Mouse (Mus musculus) heart, adult 2 months (tissue): ENCODE data around the gene Mctp1.

Experiments
- CTCF ChIP-seq: fragments of 200-600 bp; IDR thresholded peaks from 2 replicates; pipeline ENCODE4 v1.8.1; 2022; ENCODE audit warnings: antibody characterized with exemption, mild to moderate bottlenecking, moderate library complexity
- POLR2A ChIP-seq: fragments of 200-500 bp; IDR thresholded peaks from 2 replicates; pipeline ENCODE4 v1.6.1; 2011; ENCODE audit warnings: mild to moderate bottlenecking, low read depth, low read length, control low read depth; ENCODE audit not compliant: insufficient read depth

- TF ChIP-seq POLR2A = no peak
- no peak for TF ChIP-seq CTCF
Measured at GRCm38 (mm10) chr13:76824932-76825694, 440.8 kb downstream of the Mctp1 start.
